18 mouse cellular contexts compared by ENCODE assay signal in the genomic region with DNA sequence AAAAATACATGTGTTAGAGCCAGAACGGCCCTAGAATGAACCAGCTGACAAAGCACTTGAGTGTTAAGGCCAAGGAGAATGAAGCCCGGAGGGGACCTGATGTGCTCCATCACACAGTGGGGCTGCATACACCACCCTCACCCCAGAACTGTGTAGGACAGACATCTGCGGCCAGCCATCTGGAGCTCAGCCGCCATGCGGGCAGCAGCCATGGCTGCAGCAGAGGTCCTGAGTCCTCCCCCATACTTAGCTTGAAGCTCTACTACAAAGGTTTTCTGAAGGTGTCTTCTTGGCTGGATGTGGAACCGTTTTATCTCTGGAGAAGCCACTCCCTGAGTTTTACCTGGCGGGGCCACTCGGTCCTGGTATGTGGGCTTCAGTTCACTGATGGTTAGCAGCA. TPM values are rescaled to one million over a fixed set of nuclear protein-coding genes. Genes with fewer than 3 reads are reported as not detected.
DNase-seq lines count a peak whose midpoint lies in the region; ATAC-seq and TF ChIP-seq lines count a peak whose summit lies in the region.
"Had no signal": no experiment of that assay in that cellular context is flagged by ENCODE, and none has a peak within 500 bp of the region (broad histone marks: within the 10 kb centered on the region; RNA-seq: fewer than 3 reads in every experiment).

No protein-coding gene starts in this region.

- H3K27me3 ChIP-seq in heart, postnatal 0 days (ENCODE audit: control insufficient read depth, insufficient read depth, low read length): no peaks in the 10 kb centered on the region
- no peaks in the 10 kb centered on the region; the same call in 1 of the 2 replicates for H3K27me3 ChIP-seq in E14TG2a.4 (ENCODE audit: insufficient read depth, low read length)
- H3K27me3 ChIP-seq: hindbrain, embryonic 12.5 days had no signal

- DNase-seq in gastrocnemius, adult 2 months: no peak
- DNase-seq in gastrocnemius, postnatal 4 days (ENCODE audit: low spot score in 2 of 2): no peak
- no peak for DNase-seq in heart, postnatal 0 days (ENCODE audit: low spot score)
- DNase-seq in heart, postnatal 36 days: no peak
- DNase-seq in layer of hippocampus, adult 2 months (ENCODE audit: low spot score in 2 of 2): peak in 1 of 2 experiments; percentile 16
- no peak for DNase-seq in layer of hippocampus, adult 11-12 months (ENCODE audit: low spot score)
- DNase-seq in embryo, embryonic 10.5 days (ENCODE audit: low spot score): no peak
- DNase-seq: cerebellum, postnatal 10 days; gastrocnemius, postnatal 36 days; layer of hippocampus, adult 9-11 months; lung, postnatal 10 days; right cerebral cortex, postnatal 14 days had no signal

- peaks cover 45% of the 10 kb centered on the region for H3K36me3 ChIP-seq in heart, postnatal 0 days (replicated peaks; ENCODE audit: control insufficient read depth, insufficient read depth, low read length)
- peaks cover 60% of the 10 kb centered on the region for H3K36me3 ChIP-seq in E14TG2a.4 (ENCODE audit: insufficient read depth, low read length)
- H3K36me3 ChIP-seq: limb, embryonic 13.5 days had no signal

- intact Hi-C loops in gastrocnemius, adult 2 months (cut with DNase I): no loop called here
- intact Hi-C loops in heart, postnatal 36 days (cut with DNase I): loop anchor here (10.0 kb wide), 1 partner anchor 672 kb away; no protein-coding TSS in a partner anchor

- H3K4me2 ChIP-seq in heart, postnatal 0 days (ENCODE audit: low read depth, low read length): 0 out of 2 replicates have a peak overlapping the region, but pooled peaks have one; percentile 3
- H3K4me2 ChIP-seq: hindbrain, embryonic 12.5 days; limb, embryonic 13.5 days; liver, embryonic 15.5 days; neural tube, embryonic 12.5 days had no signal

- ATAC-seq in heart, postnatal 0 days (ENCODE audit: insufficient read depth, low read depth): no peak

- TF ChIP-seq EP300 in heart, postnatal 0 days (IDR thresholded peaks at IDR 0.05; ENCODE audit: low read depth): no peak

- H3K9ac ChIP-seq in heart, postnatal 0 days (replicated peaks; ENCODE audit: low read depth, low read length): no peak overlapping the region
- H3K9ac ChIP-seq: hindbrain, embryonic 12.5 days; limb, embryonic 13.5 days; liver, embryonic 15.5 days; neural tube, embryonic 12.5 days had no signal

- H3K4me3 ChIP-seq in gastrocnemius, adult 2 months: peak overlapping the region; percentile 88; the same call in 1 of the 2 replicates
- no peak overlapping the region for H3K4me3 ChIP-seq in heart, postnatal 0 days (ENCODE audit: low read depth, low read length)
- H3K4me3 ChIP-seq in layer of hippocampus, adult 2 months: peak overlapping the region; percentile 94
- H3K4me3 ChIP-seq in E14TG2a.4 (replicated peaks; ENCODE audit: low read length): peak overlapping the region; percentile 49
- H3K4me3 ChIP-seq: hindbrain, embryonic 12.5 days; limb, embryonic 13.5 days; liver, embryonic 15.5 days; megakaryocyte, embryonic 14.5 days; neural tube, embryonic 12.5 days had no signal

- TF ChIP-seq CTCF in gastrocnemius, adult 2 months (IDR thresholded peaks at IDR 0.05): no peak
- no peak for TF ChIP-seq CTCF in heart, postnatal 0 days (IDR thresholded peaks at IDR 0.05; ENCODE audit: low read depth)
- TF ChIP-seq CTCF in layer of hippocampus, adult 2 months (conservative IDR thresholded peaks at IDR 0.05): no peak
- TF ChIP-seq CTCF in E14TG2a.4 (conservative IDR thresholded peaks at IDR 0.05; ENCODE audit: low read length): no peak

- 79% methylated on average over 8 of the region's 8 CpGs for WGBS in heart, postnatal 0 days

- H3K4me1 ChIP-seq in heart, postnatal 0 days (ENCODE audit: control insufficient read depth, insufficient read depth): peaks cover 35% of the 10 kb centered on the region
- H3K4me1 ChIP-seq in E14TG2a.4 (replicated peaks; ENCODE audit: low read depth, low read length): peaks cover 86% of the 10 kb centered on the region

- H3K9me3 ChIP-seq in heart, postnatal 0 days (replicated peaks; ENCODE audit: control insufficient read depth, low read length): no peaks in the 10 kb centered on the region
- no peaks in the 10 kb centered on the region for H3K9me3 ChIP-seq in E14TG2a.4 (ENCODE audit: low read length)
- H3K9me3 ChIP-seq: hindbrain, embryonic 12.5 days; limb, embryonic 13.5 days; liver, embryonic 15.5 days; neural tube, embryonic 12.5 days had no signal

- peak overlapping the region; percentile 57; the same call in 1 of the 2 replicates for H3K27ac ChIP-seq in gastrocnemius, adult 2 months
- peak overlapping the region; percentile 73 for H3K27ac ChIP-seq in heart, postnatal 0 days (ENCODE audit: low read depth)
- peak overlapping the region; percentile 100 for H3K27ac ChIP-seq in layer of hippocampus, adult 2 months
- H3K27ac ChIP-seq: hindbrain, embryonic 12.5 days; limb, embryonic 13.5 days; liver, embryonic 15.5 days; neural tube, embryonic 12.5 days had no signal

RNA-seq across cellular contexts. Expression of a gene that starts 5.0 kb away (rescaled TPM):
- 100 to 1,000 TPM; 115 to 262 TPM for total RNA-seq in gastrocnemius, adult 2 months (2021)
- total RNA-seq in gastrocnemius, postnatal 4 days (2021): 10 to 100 TPM; 61.7 to 77.4 TPM
- 149 and 175 TPM in 2 replicates for total RNA-seq in heart, postnatal 0 days (2014; rRNA removed; ENCODE audit: low replicate concordance)
- polyA plus RNA-seq in heart, postnatal 0 days (2015; fragmentation: Nextera tagmentation; extraction: Ambion mirVana): 308 TPM in 2 replicates
- total RNA-seq in heart, postnatal 36 days (2021): 100 to 1,000 TPM; 382 to 399 TPM
- 1,000 to 10,000 TPM; 1,930 to 2,057 TPM for total RNA-seq in layer of hippocampus, adult 2 months (2021)

Comparison
In these comparisons a context has a peak if more than half of its experiments do, and no peak if none do; other contexts are left out.
1. RNA of a gene that starts 5.0 kb away (total RNA-seq): 1,930 to 2,057 TPM in layer of hippocampus, adult 2 months; 382 to 399 TPM in heart, postnatal 36 days, 115 to 262 TPM in gastrocnemius, adult 2 months, 149 to 175 TPM in heart, postnatal 0 days and 61.7 to 77.4 TPM in gastrocnemius, postnatal 4 days; every median in the first group is over 4 times any median in the second.
2. Peak in every context shown above with its lines, with median percentiles within 50 percentile points of each other: H3K27ac ChIP-seq.